Mouse (Mus musculus) embryonic facial prominence, embryonic 11.5 days (tissue): ENCODE measurements around the gene Prss21. TPM values are rescaled to one million over a fixed set of nuclear protein-coding genes. Genes with fewer than 3 reads are reported as not detected.

Experiments used
- ATAC-seq: fragments of 200-750 bp; cut with Nextera tagmentation; replicated peaks from 2 replicates; pipeline ENCODE4 v1.8.0; 2017; ENCODE audit warnings: low read depth; ENCODE audit not compliant: insufficient number of reproducible peaks, low FRiP score, low TSS enrichment
- DNase-seq: peaks from one replicate; pipeline ENCODE4 v3.0.0-alpha.2; 2015; ENCODE audit warnings: low spot score
- H3K27ac ChIP-seq: fragments of 300-500 bp; sonication (generic); replicated peaks from 2 replicates; pipeline ENCODE4 v1.5.1; 2014; ENCODE audit warnings: mild to moderate bottlenecking, low read depth, low read length, control low read depth
- H3K27me3 ChIP-seq: fragments of 300-500 bp; sonication (generic); 2 replicates; pipeline ENCODE4 v1.6.1; 2014; ENCODE audit warnings: mild to moderate bottlenecking, low read length, moderate library complexity, mixed read lengths; ENCODE audit not compliant: control insufficient read depth, insufficient read depth
- H3K36me3 ChIP-seq: fragments of 300-500 bp; sonication (generic); replicated peaks from 2 replicates; pipeline ENCODE4 v1.6.1; 2014; ENCODE audit warnings: low read depth, mild to moderate bottlenecking, low read length, moderate library complexity, mixed read lengths; ENCODE audit not compliant: control insufficient read depth, insufficient read depth
- H3K4me1 ChIP-seq: fragments of 300-500 bp; sonication (generic); 2 replicates; pipeline ENCODE4 v1.6.1; 2014; ENCODE audit warnings: low read length, mixed read lengths; ENCODE audit not compliant: control insufficient read depth, insufficient read depth
- H3K4me2 ChIP-seq: fragments of 300-500 bp; sonication (generic); 2 replicates; pipeline ENCODE4 v1.6.1; 2014; ENCODE audit warnings: low read depth, mild to moderate bottlenecking, control low read depth, low read length, moderate library complexity
- H3K4me3 ChIP-seq: fragments of 300-500 bp; sonication (generic); 2 replicates; pipeline ENCODE4 v1.5.1; 2014; ENCODE audit warnings: low read depth, low read length, control low read depth
- H3K9ac ChIP-seq: fragments of 300-500 bp; sonication (generic); replicated peaks from 2 replicates; pipeline ENCODE4 v1.6.1; 2014; ENCODE audit warnings: mild to moderate bottlenecking, control low read depth, low read length
- H3K9me3 ChIP-seq: fragments of 300-500 bp; sonication (generic); replicated peaks from 2 replicates; pipeline ENCODE4 v1.6.1; 2016; ENCODE audit warnings: mild to moderate bottlenecking, low read length, inconsistent platforms, mixed read lengths; ENCODE audit not compliant: control insufficient read depth
- WGBS: fragments of 180-500 bp; shearing (Covaris S2); extraction: QIAGEN DNeasy Blood & Tissue Kit; methylation state at CpG from one replicate; pipeline ENCODE4 v1.1.7; 2014; 5-methylcytosine and 5-hydroxymethylcytosine counted together
- polyA plus RNA-seq: library from polyadenylated mRNA; unstranded; fragments of >200 nt; fragmentation: Nextera tagmentation; extraction: Ambion mirVana; gene quantifications from 2 replicates; pipeline ENCODE4 v1.2.1, GENCODE M21; 2014

Gene Prss21
- polyA plus RNA-seq, 1 experiment from 2014 or later = not detected

- WGBS = under 1% methylated on average over 47 of the region's 47 CpGs
- H3K4me2 ChIP-seq = peak overlapping the region; percentile 78
These were observed 39.4 kb upstream of the Prss21 start for GRCm38 (mm10) chr17:23828271-23829001.

GRCm38 (mm10) chr17:23829064-23829619, 38.7 kb upstream of the Prss21 start, which contains the start of gene Elob:
Elob (minus strand) TSS chr17:23829136.
- H3K4me2 ChIP-seq = peak within 1 kb of the TSS; percentile 78
- peak; percentile 90 for ATAC-seq
- H3K36me3 ChIP-seq = peaks cover 3% of the 10 kb centered on the region; the same call in 1 of the 2 replicates
- H3K9ac ChIP-seq = peak within 1 kb of the TSS; percentile 88
- peak within 1 kb of the TSS; percentile 79 for H3K27ac ChIP-seq
- H3K9me3 ChIP-seq = no peaks in the 10 kb centered on the region
- H3K4me1 ChIP-seq = peaks cover 2% of the 10 kb centered on the region; the same call in 1 of the 2 replicates
- peak within 1 kb of the TSS; percentile 68 for H3K4me3 ChIP-seq
- no peaks in the 10 kb centered on the region for H3K27me3 ChIP-seq
- DNase-seq = peak; percentile 94
- 1% methylated on average over 28 of the region's 42 CpGs for WGBS

More at GRCm38 (mm10) chr17:23828271-23829001, 39.4 kb upstream of the Prss21 start:
- Histone ChIP-seq H3K27me3 (no peaks in the 10 kb centered on the region), H3K9me3 (no peaks in the 10 kb centered on the region), H3K4me1 (peaks cover 2% of the 10 kb centered on the region; the same call in 1 of the 2 replicates), H3K9ac (peak overlapping the region; percentile 88), H3K27ac (peak overlapping the region; percentile 75), H3K36me3 (peaks cover 9% of the 10 kb centered on the region), H3K4me3 (peak overlapping the region; percentile 68)
- ATAC-seq (peak; percentile 69), DNase-seq (peak; percentile 65)

DNA sequence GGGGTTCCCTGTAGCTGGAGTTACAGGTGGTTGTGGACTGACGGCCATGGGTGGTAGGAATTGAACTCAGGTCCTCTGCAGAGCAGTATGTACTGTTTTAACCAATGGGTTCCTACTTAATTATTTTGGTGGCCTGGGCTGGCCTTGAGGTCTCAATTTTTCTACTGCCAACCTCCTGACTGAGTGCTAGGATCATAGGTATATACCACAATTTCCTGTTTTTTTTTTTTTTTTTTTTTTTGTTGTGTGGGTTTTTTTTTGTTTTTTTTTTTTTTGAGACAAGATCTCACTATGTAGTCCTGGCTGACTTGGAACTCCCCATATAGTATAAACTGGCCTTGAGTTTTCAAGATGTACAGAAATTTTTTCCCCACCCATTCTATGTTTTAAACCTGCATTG, 36.7 kb upstream of the Prss21 start:
- Histone ChIP-seq H3K4me3 (no peak overlapping the region), H3K27ac (no peak overlapping the region), H3K4me2 (no peak overlapping the region), H3K27me3 (no peaks in the 10 kb centered on the region), H3K9me3 (no peaks in the 10 kb centered on the region), H3K4me1 (peaks cover 2% of the 10 kb centered on the region; the same call in 1 of the 2 replicates), H3K9ac (no peak overlapping the region), H3K36me3 (no peaks in the 10 kb centered on the region)
- no peak for DNase-seq
- 86% methylated on average over 1 of the region's 1 CpGs for WGBS
- no peak for ATAC-seq

GRCm38 (mm10) chr17:23836006-23836575, 31.8 kb upstream of the Prss21 start, which contains the start of gene Prss33:
Prss33 (minus strand) TSS chr17:23836056.
- no peaks in the 10 kb centered on the region for H3K4me1 ChIP-seq
- ATAC-seq (no peak), DNase-seq (no peak)
- H3K4me3 ChIP-seq = no peak within 1 kb of the TSS
- peak within 1 kb of the TSS; percentile 15; the same call in 1 of the 2 replicates for H3K9ac ChIP-seq
- H3K9me3 ChIP-seq = no peaks in the 10 kb centered on the region
- H3K4me2 ChIP-seq = no peak within 1 kb of the TSS
- WGBS = 65% methylated on average over 8 of the region's 8 CpGs
- no peaks in the 10 kb centered on the region for H3K36me3 ChIP-seq
- H3K27me3 ChIP-seq = no peaks in the 10 kb centered on the region
- H3K27ac ChIP-seq = no peak within 1 kb of the TSS

- 29% methylated on average over 4 of the region's 4 CpGs for WGBS
- Histone ChIP-seq H3K9me3 (no peaks in the 10 kb centered on the region), H3K9ac (no peak overlapping the region), H3K36me3 (no peaks in the 10 kb centered on the region), H3K4me1 (no peaks in the 10 kb centered on the region), H3K27ac (no peak overlapping the region), H3K4me2 (no peak overlapping the region), H3K27me3 (peaks cover 2% of the 10 kb centered on the region; the same call in 1 of the 2 replicates), H3K4me3 (no peak overlapping the region)
- DNase-seq = peak; percentile 88
- ATAC-seq = no peak
These were observed 26.7 kb upstream of the Prss21 start for GRCm38 (mm10) chr17:23841145-23841544.

DNA sequence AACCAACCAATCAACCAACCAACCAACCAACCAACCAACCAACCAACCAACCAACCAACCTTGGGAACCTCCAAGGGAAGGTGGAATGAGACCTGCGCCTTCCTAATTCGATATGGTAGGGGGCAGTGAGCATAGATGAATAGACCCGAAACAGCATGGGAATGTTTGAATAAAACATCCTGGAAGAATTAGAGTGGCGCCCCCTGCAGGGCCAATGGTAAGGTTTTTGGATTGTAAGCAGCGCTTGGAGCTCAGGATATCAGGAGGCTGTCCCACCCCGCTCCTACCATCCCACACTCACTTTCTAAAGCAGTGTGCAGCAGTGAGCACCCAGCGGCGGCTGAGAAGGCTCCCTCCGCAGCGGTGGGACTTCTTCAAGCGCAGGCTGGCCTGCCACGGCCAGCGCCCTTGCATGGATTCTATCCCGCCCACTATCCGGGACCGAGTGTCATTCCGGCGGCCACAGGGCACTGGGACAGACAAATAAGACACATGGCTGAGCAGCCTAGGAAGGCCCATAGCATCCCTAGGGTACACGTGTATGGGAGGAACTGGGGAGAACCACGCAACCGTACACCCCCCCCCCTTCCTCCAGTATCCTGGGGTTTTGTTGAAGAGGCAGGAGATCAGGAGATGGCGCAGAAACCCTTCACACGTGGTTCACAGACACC, 24.6 kb upstream of the Prss21 start:
- no peak for DNase-seq
- no peak overlapping the region for H3K9ac ChIP-seq
- H3K4me2 ChIP-seq = no peak overlapping the region; the same call in 1 of the 2 replicates
- no peak overlapping the region for H3K27ac ChIP-seq
- no peaks in the 10 kb centered on the region for H3K9me3 ChIP-seq
- H3K4me1 ChIP-seq = no peaks in the 10 kb centered on the region
- peaks cover 2% of the 10 kb centered on the region; the same call in 1 of the 2 replicates for H3K27me3 ChIP-seq
- 33% methylated on average over 23 of the region's 23 CpGs for WGBS
- ATAC-seq = 0 out of 2 replicates have a peak, but pooled peaks have one; percentile 25
- no peaks in the 10 kb centered on the region for H3K36me3 ChIP-seq
- 0 out of 2 replicates have a peak overlapping the region, but pooled peaks have one; percentile 6 for H3K4me3 ChIP-seq

GRCm38 (mm10) chr17:23843812-23844273, 24.0 kb upstream of the Prss21 start, which contains the start of the genes Prss32 and Prss41:
Prss32 (plus strand) TSS chr17:23843855.
Prss41 (minus strand) TSS chr17:23844172.
- DNase-seq (peak; percentile 72), ATAC-seq (0 out of 2 replicates have a peak, but pooled peaks have one; percentile 42)
- WGBS = 14% methylated on average over 19 of the region's 19 CpGs
- H3K4me2 ChIP-seq = peak within 1 kb of the TSS; percentile 40
- no peak within 1 kb of the TSS for H3K27ac ChIP-seq
- H3K9me3 ChIP-seq = no peaks in the 10 kb centered on the region
- H3K4me3 ChIP-seq = 0 out of 2 replicates have a peak within 1 kb of the TSS, but pooled peaks have one; percentile 6
- H3K4me1 ChIP-seq = no peaks in the 10 kb centered on the region
- no peak within 1 kb of the TSS for H3K9ac ChIP-seq
- no peaks in the 10 kb centered on the region for H3K36me3 ChIP-seq
- peaks cover 2% of the 10 kb centered on the region; the same call in 1 of the 2 replicates for H3K27me3 ChIP-seq
